Mouse (Mus musculus): Measurements from ENCODE around the gene Celsr2. TPM values are rescaled to one million over a fixed set of nuclear protein-coding genes. Genes with fewer than 3 reads are reported as not detected.

Gene Celsr2
- total and polyA plus RNA-seq, 2 experiments from 2014 or later, result 24.5 to 51.4 TPM

GRCm38 (mm10) chr3:108392793-108393192 is 22.6 kb downstream of the Celsr2 start:
- Histone ChIP-seq H3K27me3 (ENCODE audit: insufficient read depth, low read length) (no peaks in the 10 kb centered on the region), H3K36me3 (ENCODE audit: insufficient read depth) (peaks cover 55% of the 10 kb centered on the region), H3K9ac (no peak overlapping the region), H3K4me2 (ENCODE audit: low read depth) (no peak overlapping the region), H3K4me3 (ENCODE audit: low read depth, low read length) (no peak overlapping the region), H3K9me3 (ENCODE audit: low read length) (no peaks in the 10 kb centered on the region), H3K4me1 (ENCODE audit: insufficient read depth) (no peaks in the 10 kb centered on the region), H3K27ac (ENCODE audit: low read depth, low read length) (no peak overlapping the region)
- no peak for TF ChIP-seq CTCF (IDR thresholded peaks at IDR 0.05; ENCODE audit: low read depth)
- no peak for DNase-seq
- no peak for ATAC-seq
- 50% methylated on average over 15 of the region's 15 CpGs for WGBS

- Histone ChIP-seq H3K4me3 (ENCODE audit: low read depth, low read length) (no peak overlapping the region), H3K9me3 (ENCODE audit: low read length) (no peaks in the 10 kb centered on the region), H3K4me2 (ENCODE audit: low read depth) (no peak overlapping the region), H3K4me1 (ENCODE audit: insufficient read depth) (no peaks in the 10 kb centered on the region), H3K36me3 (ENCODE audit: insufficient read depth) (peaks cover 50% of the 10 kb centered on the region), H3K9ac (no peak overlapping the region), H3K27me3 (ENCODE audit: insufficient read depth, low read length) (no peaks in the 10 kb centered on the region), H3K27ac (ENCODE audit: low read depth, low read length) (no peak overlapping the region)
- DNase-seq, result no peak
- 24% methylated on average over 10 of the region's 10 CpGs for WGBS
- no peak for TF ChIP-seq CTCF (IDR thresholded peaks at IDR 0.05; ENCODE audit: low read depth)
- no peak for ATAC-seq
Observed at GRCm38 (mm10) chr3:108392299-108392698, 23.1 kb downstream of the Celsr2 start.

GRCm38 (mm10) chr3:108389111-108389545 is 26.2 kb downstream of the Celsr2 start:
- peak; percentile 99 for TF ChIP-seq CTCF (IDR thresholded peaks at IDR 0.05; ENCODE audit: low read depth)
- Histone ChIP-seq H3K27me3 (ENCODE audit: insufficient read depth, low read length) (no peaks in the 10 kb centered on the region), H3K9ac (no peak overlapping the region), H3K4me1 (ENCODE audit: insufficient read depth) (peaks cover 1% of the 10 kb centered on the region; the same call in 1 of the 2 replicates), H3K36me3 (ENCODE audit: insufficient read depth) (peaks cover 19% of the 10 kb centered on the region), H3K4me3 (ENCODE audit: low read depth, low read length) (no peak overlapping the region), H3K9me3 (ENCODE audit: low read length) (no peaks in the 10 kb centered on the region), H3K4me2 (ENCODE audit: low read depth) (no peak overlapping the region), H3K27ac (ENCODE audit: low read depth, low read length) (peak overlapping the region; percentile 6; the same call in 1 of the 2 replicates)
- WGBS, result 2% methylated on average over 5 of the region's 5 CpGs
- peak; percentile 88 for ATAC-seq
- peak; percentile 98 for DNase-seq

- H3K27ac ChIP-seq (ENCODE audit: low read depth, low read length), result no peak overlapping the region
- TF ChIP-seq CTCF (IDR thresholded peaks at IDR 0.05; ENCODE audit: low read depth), result no peak
- ATAC-seq (no peak), DNase-seq (no peak)
- H3K9me3 ChIP-seq (ENCODE audit: low read length), result no peaks in the 10 kb centered on the region
- no peaks in the 10 kb centered on the region for H3K27me3 ChIP-seq (ENCODE audit: insufficient read depth, low read length)
- peaks cover 4% of the 10 kb centered on the region; the same call in 1 of the 2 replicates for H3K4me1 ChIP-seq (ENCODE audit: insufficient read depth)
- H3K4me2 ChIP-seq (ENCODE audit: low read depth), result no peak overlapping the region
- H3K4me3 ChIP-seq (ENCODE audit: low read depth, low read length), result no peak overlapping the region
- H3K9ac ChIP-seq, result no peak overlapping the region
- 82% methylated on average over 10 of the region's 10 CpGs for WGBS
- H3K36me3 ChIP-seq (ENCODE audit: insufficient read depth), result no peaks in the 10 kb centered on the region
Observed at GRCm38 (mm10) chr3:108386186-108386585, 29.2 kb downstream of the Celsr2 start.

- 37% methylated on average over 2 of the region's 2 CpGs for WGBS
- ATAC-seq (no peak), DNase-seq (no peak)
- H3K4me3 ChIP-seq (ENCODE audit: low read depth, low read length), result peak overlapping the region; percentile 47; the same call in 1 of the 2 replicates
- H3K36me3 ChIP-seq (ENCODE audit: insufficient read depth), result no peaks in the 10 kb centered on the region
- H3K4me2 ChIP-seq (ENCODE audit: low read depth), result peak overlapping the region; percentile 60
- H3K27me3 ChIP-seq (ENCODE audit: insufficient read depth, low read length), result no peaks in the 10 kb centered on the region
- H3K4me1 ChIP-seq (ENCODE audit: insufficient read depth), result peaks cover 4% of the 10 kb centered on the region; the same call in 1 of the 2 replicates
- H3K9ac ChIP-seq, result no peak overlapping the region
- no peak for TF ChIP-seq CTCF (IDR thresholded peaks at IDR 0.05; ENCODE audit: low read depth)
- no peaks in the 10 kb centered on the region for H3K9me3 ChIP-seq (ENCODE audit: low read length)
- H3K27ac ChIP-seq (ENCODE audit: low read depth, low read length), result no peak overlapping the region
Observed at GRCm38 (mm10) chr3:108384425-108384824, 30.9 kb downstream of the Celsr2 start.

- Histone ChIP-seq H3K27ac (ENCODE audit: low read depth, low read length) (no peak within 1 kb of the TSS), H3K27me3 (ENCODE audit: insufficient read depth, low read length) (no peaks in the 10 kb centered on the region)
- under 1% methylated on average over 44 of the region's 44 CpGs for WGBS
Observed at GRCm38 (mm10) chr3:108383485-108384354, 31.6 kb downstream of the Celsr2 start, which contains the start of gene Psrc1. Gene Psrc1 (plus strand): TSS chr3:108383839.

More at GRCm38 (mm10) chr3:108383485-108384354, 31.6 kb downstream of the Celsr2 start, which contains the start of gene Psrc1:
- ATAC-seq (peak; percentile 97), DNase-seq (peak; percentile 92)
- H3K4me3 ChIP-seq (ENCODE audit: low read depth, low read length), result peak within 1 kb of the TSS; percentile 47
- H3K9me3 ChIP-seq (ENCODE audit: low read length), result no peaks in the 10 kb centered on the region
- peak within 1 kb of the TSS; percentile 38 for H3K9ac ChIP-seq
- H3K4me1 ChIP-seq (ENCODE audit: insufficient read depth), result peaks cover 4% of the 10 kb centered on the region; the same call in 1 of the 2 replicates
- H3K4me2 ChIP-seq (ENCODE audit: low read depth), result peak within 1 kb of the TSS; percentile 60
- TF ChIP-seq CTCF (IDR thresholded peaks at IDR 0.05; ENCODE audit: low read depth), result no peak
- H3K36me3 ChIP-seq (ENCODE audit: insufficient read depth), result no peaks in the 10 kb centered on the region
